Comparison of ENCODE assay signal across 12 mouse cellular contexts in the genomic region with DNA sequence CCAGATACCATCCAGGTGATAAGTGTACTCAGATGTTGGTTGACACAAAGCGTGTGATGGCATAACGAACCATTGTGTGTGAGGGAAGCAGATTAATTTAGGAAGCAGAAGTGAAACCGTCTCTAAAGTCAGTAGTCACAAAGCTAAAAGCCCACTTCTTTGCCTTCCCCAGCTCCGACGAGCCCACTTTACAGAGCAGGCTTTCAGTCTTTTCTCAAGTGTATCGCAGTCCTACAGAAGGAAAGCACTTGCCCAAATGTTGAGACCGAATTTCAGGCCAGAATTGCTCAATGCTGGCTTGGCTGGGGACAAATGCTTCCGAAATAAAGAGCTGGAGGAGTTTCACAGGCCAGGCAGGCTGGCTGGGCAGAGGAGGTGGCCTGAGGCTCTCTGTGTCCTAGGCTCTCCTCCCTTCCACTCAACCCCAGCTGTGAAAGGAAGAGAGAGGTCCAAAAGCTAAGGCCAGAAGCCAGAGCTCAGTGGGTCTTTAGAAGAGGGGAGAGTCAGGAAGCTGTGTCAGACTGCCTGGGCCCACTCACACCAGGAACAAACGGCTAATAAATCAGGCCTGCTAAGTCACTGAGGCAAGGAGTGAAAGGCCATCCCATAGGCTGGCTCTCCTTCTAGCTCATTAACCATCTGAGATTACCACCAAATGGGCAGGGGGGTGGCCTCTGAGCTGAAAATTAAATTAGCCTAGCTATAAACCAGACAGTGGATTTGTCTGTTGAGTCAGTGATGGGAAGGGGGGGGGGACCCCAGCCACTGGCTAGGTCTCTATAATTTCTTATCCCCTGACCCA. TPM values are rescaled to one million over a fixed set of nuclear protein-coding genes. Genes with fewer than 3 reads are reported as not detected.
DNase-seq lines count a peak whose midpoint lies in the region; ATAC-seq lines count a peak whose summit lies in the region.
"Had no signal": no experiment of that assay in that cellular context is flagged by ENCODE, and none has a peak within 500 bp of the region (broad histone marks: within the 10 kb centered on the region; RNA-seq: fewer than 3 reads in every experiment).

No protein-coding gene starts in this region.

- no peak overlapping the region for H3K9ac ChIP-seq in neural tube, embryonic 13.5 days
- H3K9ac ChIP-seq: limb, embryonic 15.5 days had no signal

- peak; percentile 69 for ATAC-seq in neural tube, embryonic 13.5 days (ENCODE audit: low read depth)
- ATAC-seq: Patski had no signal

- intact Hi-C loops in heart, postnatal 25 days (cut with DNase I) = no loop called here
- intact Hi-C loops in left cerebral cortex, postnatal 14 days (cut with DNase I) = no loop called here

- H3K36me3 ChIP-seq in neural tube, embryonic 13.5 days = no peaks in the 10 kb centered on the region
- H3K36me3 ChIP-seq: limb, embryonic 15.5 days had no signal

- H3K27me3 ChIP-seq in neural tube, embryonic 13.5 days = no peaks in the 10 kb centered on the region
- H3K27me3 ChIP-seq: limb, embryonic 15.5 days; Patski had no signal

- 60% methylated on average over 9 of the region's 9 CpGs for WGBS in neural tube, embryonic 13.5 days

- H3K9me3 ChIP-seq in neural tube, embryonic 13.5 days = no peaks in the 10 kb centered on the region
- H3K9me3 ChIP-seq: limb, embryonic 15.5 days had no signal

- H3K4me1 ChIP-seq in neural tube, embryonic 13.5 days (replicated peaks) = peaks cover 45% of the 10 kb centered on the region

- H3K4me2 ChIP-seq in neural tube, embryonic 13.5 days = no peak overlapping the region
- H3K4me2 ChIP-seq: limb, embryonic 15.5 days had no signal

- H3K4me3 ChIP-seq in neural tube, embryonic 13.5 days = no peak overlapping the region
- H3K4me3 ChIP-seq: limb, embryonic 15.5 days; myocyte had no signal

- peak overlapping the region; percentile 54 for H3K27ac ChIP-seq in neural tube, embryonic 13.5 days (replicated peaks)
- H3K27ac ChIP-seq: limb, embryonic 15.5 days had no signal

- peak; percentile 35 for DNase-seq in adrenal gland, postnatal 10 days
- no peak for DNase-seq in adrenal gland, postnatal 4 days (ENCODE audit: low spot score in 2 of 2)
- peak; percentile 62 to 74 for DNase-seq in lung, adult 18-20 months
- DNase-seq in lung, postnatal 14 days = no peak
- peak; percentile 34 for DNase-seq in heart, postnatal 25 days (ENCODE audit: low spot score)
- no peak for DNase-seq in left cerebral cortex, postnatal 14 days (ENCODE audit: low spot score in 2 of 2)
- DNase-seq in urinary bladder, postnatal 10 days (ENCODE audit: low spot score) = no peak
- DNase-seq: kidney, postnatal 14 days had no signal

RNA-seq across cellular contexts. Expression of gene Hs3st3b1, which starts 15.3 kb away (rescaled TPM):
- 1 to 10 TPM; 5.4 to 9.6 TPM for total RNA-seq in adrenal gland, postnatal 10 days (2021)
- total RNA-seq in adrenal gland, postnatal 4 days (2021) = 1 to 10 TPM; 5.0 to 9.1 TPM
- total RNA-seq in heart, postnatal 25 days (2021) = 1 to 10 TPM in 1 of 2 experiments, under 1 TPM in 1; 0.92 to 1.1 TPM
- polyA plus RNA-seq in neural tube, embryonic 13.5 days (2015; fragmentation: Nextera tagmentation; extraction: Ambion mirVana) = 7.3 and 9.4 TPM in 2 replicates
- 1 to 10 TPM in 1 of 2 experiments, under 1 TPM in 1; 0.87 to 1.3 TPM for total RNA-seq in left cerebral cortex, postnatal 14 days (2021)

Comparison
In these comparisons a context has a peak if more than half of its experiments do, and no peak if none do; other contexts are left out.
1. DNase-seq: peak in adrenal gland, postnatal 10 days (single experiment), lung, adult 18-20 months (2 of 2) and heart, postnatal 25 days (single experiment); none in adrenal gland, postnatal 4 days (0 of 2), lung, postnatal 14 days (single experiment), left cerebral cortex, postnatal 14 days (0 of 2) and urinary bladder, postnatal 10 days (single experiment).